ENCODE assay signal across 7 mouse cellular contexts in genomic region chr7:25424429-25424828, GRCm38 (mm10). TPM values are rescaled to one million over a fixed set of nuclear protein-coding genes. Genes with fewer than 3 reads are reported as not detected.
DNase-seq lines count a peak whose midpoint lies in the region; ATAC-seq and TF ChIP-seq lines count a peak whose summit lies in the region.

No protein-coding gene starts in this region.

- intact Hi-C loops in left cerebral cortex, postnatal 10 days (cut with DNase I) = loop anchor here (1.0 kb wide), 1 partner anchor 175 kb away; no protein-coding TSS in a partner anchor

- DNase-seq in R1 (ENCODE audit: low read depth, low spot score) = peak; percentile 91
- DNase-seq in cerebellum, adult 18-20 months = peak; percentile 74 to 83
- DNase-seq in forebrain, postnatal 0 days = peak; percentile 92
- DNase-seq in left cerebral cortex, postnatal 10 days (ENCODE audit: extremely low spot score in 1 of 2, low spot score in 2 of 2) = peak; percentile 67 to 81
- DNase-seq in spleen, adult 18-20 months = peak; percentile 45 to 84

- H3K4me1 ChIP-seq in forebrain, postnatal 0 days (ENCODE audit: insufficient read depth) = no peaks in the 10 kb centered on the region
- H3K4me1 ChIP-seq in intestine, embryonic 15.5 days (replicated peaks) = no peaks in the 10 kb centered on the region; the same call in 1 of the 2 replicates
- no peaks in the 10 kb centered on the region for H3K4me1 ChIP-seq in midbrain, embryonic 12.5 days

- no peaks in the 10 kb centered on the region for H3K36me3 ChIP-seq in forebrain, postnatal 0 days (ENCODE audit: insufficient read depth)
- no peaks in the 10 kb centered on the region for H3K36me3 ChIP-seq in intestine, embryonic 15.5 days
- no peaks in the 10 kb centered on the region for H3K36me3 ChIP-seq in midbrain, embryonic 12.5 days

- H3K27ac ChIP-seq in forebrain, postnatal 0 days (ENCODE audit: low read depth, low read length) = no peak overlapping the region
- no peak overlapping the region for H3K27ac ChIP-seq in intestine, embryonic 15.5 days
- H3K27ac ChIP-seq in midbrain, embryonic 12.5 days (replicated peaks) = no peak overlapping the region

- H3K9ac ChIP-seq in forebrain, postnatal 0 days = no peak overlapping the region
- H3K9ac ChIP-seq in intestine, embryonic 15.5 days = no peak overlapping the region
- no peak overlapping the region for H3K9ac ChIP-seq in midbrain, embryonic 12.5 days (replicated peaks)

- H3K4me3 ChIP-seq in forebrain, postnatal 0 days (ENCODE audit: low read depth, low read length) = no peak overlapping the region
- H3K4me3 ChIP-seq in intestine, embryonic 15.5 days (replicated peaks) = no peak overlapping the region
- no peak overlapping the region for H3K4me3 ChIP-seq in midbrain, embryonic 12.5 days

- TF ChIP-seq CTCF in forebrain, postnatal 0 days (IDR thresholded peaks at IDR 0.05; ENCODE audit: low read depth) = peak; percentile 90

- no peaks in the 10 kb centered on the region for H3K9me3 ChIP-seq in forebrain, postnatal 0 days (ENCODE audit: low read length)
- no peaks in the 10 kb centered on the region for H3K9me3 ChIP-seq in intestine, embryonic 15.5 days
- no peaks in the 10 kb centered on the region for H3K9me3 ChIP-seq in midbrain, embryonic 12.5 days

- no peaks in the 10 kb centered on the region for H3K27me3 ChIP-seq in forebrain, postnatal 0 days (ENCODE audit: insufficient read depth, low read length)
- no peaks in the 10 kb centered on the region for H3K27me3 ChIP-seq in intestine, embryonic 15.5 days (replicated peaks)
- peaks cover 15% of the 10 kb centered on the region for H3K27me3 ChIP-seq in midbrain, embryonic 12.5 days

- H3K4me2 ChIP-seq in forebrain, postnatal 0 days (ENCODE audit: low read depth) = no peak overlapping the region
- no peak overlapping the region for H3K4me2 ChIP-seq in intestine, embryonic 15.5 days (replicated peaks)
- no peak overlapping the region for H3K4me2 ChIP-seq in midbrain, embryonic 12.5 days (replicated peaks)

- peak; percentile 63 for ATAC-seq in forebrain, postnatal 0 days
- peak; percentile 41; the same call in 1 of the 2 replicates for ATAC-seq in intestine, embryonic 15.5 days
- peak; percentile 54; the same call in 1 of the 2 replicates for ATAC-seq in midbrain, embryonic 12.5 days (ENCODE audit: low FRiP score, low read depth)

- 34% methylated on average over 4 of the region's 4 CpGs for WGBS in forebrain, postnatal 0 days
- WGBS in intestine, embryonic 15.5 days = 38% methylated on average over 4 of the region's 4 CpGs
- 39% methylated on average over 4 of the region's 4 CpGs for WGBS in midbrain, embryonic 12.5 days

RNA-seq across cellular contexts. Expression of gene Cxcl17, which starts 11.7 kb away (rescaled TPM):
- total RNA-seq in forebrain, postnatal 0 days (2014; rRNA removed) = not detected in 2 replicates
- 0.35 TPM in 1 of 2 replicates, not detected in the other for polyA plus RNA-seq in forebrain, postnatal 0 days (2015; fragmentation: Nextera tagmentation; extraction: Ambion mirVana)
- polyA plus RNA-seq in intestine, embryonic 15.5 days (2015; fragmentation: Nextera tagmentation; extraction: Ambion mirVana) = 0.45 TPM in 1 of 2 replicates, not detected in the other
- not detected for total RNA-seq in left cerebral cortex, postnatal 10 days (2021)
- 0.65 and 0.75 TPM in 2 replicates for polyA plus RNA-seq in midbrain, embryonic 12.5 days (2016; fragmentation: Nextera tagmentation; extraction: Ambion mirVana)

RNA-seq across cellular contexts. Expression of gene Lipe, which starts 25.9 kb away (rescaled TPM):
- 8.8 and 14.8 TPM in 2 replicates for total RNA-seq in forebrain, postnatal 0 days (2014; rRNA removed)
- 6.7 and 8.0 TPM in 2 replicates for polyA plus RNA-seq in forebrain, postnatal 0 days (2015; fragmentation: Nextera tagmentation; extraction: Ambion mirVana)
- 7.0 and 8.8 TPM in 2 replicates for polyA plus RNA-seq in intestine, embryonic 15.5 days (2015; fragmentation: Nextera tagmentation; extraction: Ambion mirVana)
- total RNA-seq in left cerebral cortex, postnatal 10 days (2021) = 1 to 10 TPM; 6.9 to 7.8 TPM
- polyA plus RNA-seq in midbrain, embryonic 12.5 days (2016; fragmentation: Nextera tagmentation; extraction: Ambion mirVana) = 5.9 and 8.5 TPM in 2 replicates

RNA-seq across cellular contexts. Expression of gene Ceacam1, which starts 53.0 kb away (rescaled TPM):
- 0.24 and 0.31 TPM in 2 replicates for total RNA-seq in forebrain, postnatal 0 days (2014; rRNA removed)
- polyA plus RNA-seq in forebrain, postnatal 0 days (2015; fragmentation: Nextera tagmentation; extraction: Ambion mirVana) = 0.75 and 1.4 TPM in 2 replicates
- polyA plus RNA-seq in intestine, embryonic 15.5 days (2015; fragmentation: Nextera tagmentation; extraction: Ambion mirVana) = 31.4 and 32.3 TPM in 2 replicates
- 1 to 10 TPM; 1.1 to 1.8 TPM for total RNA-seq in left cerebral cortex, postnatal 10 days (2021)
- polyA plus RNA-seq in midbrain, embryonic 12.5 days (2016; fragmentation: Nextera tagmentation; extraction: Ambion mirVana) = 0.64 and 0.73 TPM in 2 replicates

RNA-seq across cellular contexts. Expression of gene Cnfn, which starts 54.9 kb away (rescaled TPM):
- total RNA-seq in forebrain, postnatal 0 days (2014; rRNA removed) = not detected in 2 replicates
- not detected in 2 replicates for polyA plus RNA-seq in forebrain, postnatal 0 days (2015; fragmentation: Nextera tagmentation; extraction: Ambion mirVana)
- polyA plus RNA-seq in intestine, embryonic 15.5 days (2015; fragmentation: Nextera tagmentation; extraction: Ambion mirVana) = 0.47 and 0.63 TPM in 2 replicates
- total RNA-seq in left cerebral cortex, postnatal 10 days (2021) = not detected
- not detected in 2 replicates for polyA plus RNA-seq in midbrain, embryonic 12.5 days (2016; fragmentation: Nextera tagmentation; extraction: Ambion mirVana)

Comparison
In these comparisons a context has a peak if more than half of its experiments do, and no peak if none do; other contexts are left out.
1. RNA of gene Ceacam1, which starts 53.0 kb away (polyA plus RNA-seq): 31.4 to 32.3 TPM in intestine, embryonic 15.5 days; 0.75 to 1.4 TPM in forebrain, postnatal 0 days and 0.64 to 0.73 TPM in midbrain, embryonic 12.5 days; every median in the first group is over 10 times any median in the second.
2. Peak in every context shown above with its lines, with median percentiles within 50 percentile points of each other: DNase-seq and ATAC-seq.